Mouse (Mus musculus): ENCODE measurements around the gene Cdh23.

Gene Cdh23

GRCm38 (mm10) chr10:60260557-60261294 is 435.6 kb downstream of the Cdh23 start:
- DNase-seq (ENCODE audit: low spot score): no peak

DNA sequence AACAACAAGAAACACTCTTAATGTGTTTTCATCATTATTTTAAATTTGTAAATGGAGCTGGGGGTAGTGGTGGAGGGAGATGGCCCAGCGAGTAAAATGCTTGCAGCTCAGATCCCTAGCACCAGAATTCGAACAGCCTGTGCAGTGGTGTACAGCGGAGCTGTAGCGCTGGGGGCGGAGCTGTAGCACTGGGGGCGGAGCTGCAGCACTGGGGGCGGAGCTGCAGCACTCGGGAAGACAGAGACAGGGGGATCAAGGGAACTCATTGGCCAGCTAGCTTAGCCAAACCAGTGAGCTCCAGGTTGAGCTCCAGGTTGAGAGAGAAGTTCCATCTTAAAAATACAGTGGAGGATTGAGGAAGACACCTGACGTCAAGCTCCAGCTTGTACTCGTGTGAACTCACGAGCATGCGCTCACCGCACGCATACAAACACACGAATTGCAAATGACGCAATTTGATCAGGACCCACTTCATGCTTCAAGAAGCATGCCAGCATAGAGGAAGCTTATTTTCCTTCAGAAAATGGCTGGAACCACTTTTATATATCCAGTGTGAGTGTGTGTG is 438.9 kb downstream of the Cdh23 start:
- no peak for DNase-seq (ENCODE audit: low spot score)

DNA sequence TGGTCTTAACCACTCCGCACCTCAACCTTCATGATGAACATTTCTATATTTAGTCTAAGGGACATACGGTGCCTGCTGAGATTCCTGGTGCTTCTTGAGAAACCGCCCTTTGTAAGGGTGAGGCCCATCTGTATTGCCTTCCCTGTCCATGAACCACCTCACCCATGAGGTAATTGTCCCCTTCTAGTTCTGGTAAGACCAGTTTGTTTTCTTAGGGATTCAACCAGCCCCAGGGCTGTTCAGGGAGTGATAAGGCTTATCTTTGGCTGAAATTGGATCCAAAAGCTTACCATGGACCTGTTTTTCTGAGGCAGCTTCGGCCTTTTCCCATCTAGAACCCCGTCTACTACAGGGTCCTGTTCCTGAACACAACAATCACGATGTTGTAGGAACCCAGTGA is 440.2 kb downstream of the Cdh23 start:
- DNase-seq (ENCODE audit: low spot score): no peak
